Mouse (Mus musculus): ENCODE results near the gene Cab39.
A peak's percentile ranks its signal among the peaks of the same experiment; 100 is the strongest.

The Cab39 gene

GRCm38 (mm10) chr1:85852996-85853689 is 59.9 kb downstream of the Cab39 start:
- DNase-seq = peak; percentile 72

GRCm38 (mm10) chr1:85853865-85854264 is 60.6 kb downstream of the Cab39 start:
- DNase-seq = no peak

GRCm38 (mm10) chr1:85854475-85854874 is 61.2 kb downstream of the Cab39 start:
- DNase-seq = no peak

- DNase-seq = no peak
These were observed 63.0 kb downstream of the Cab39 start for GRCm38 (mm10) chr1:85856266-85856665.

GRCm38 (mm10) chr1:85857261-85857754 is 64.1 kb downstream of the Cab39 start:
- DNase-seq = no peak

- no peak for DNase-seq
These were observed 71.1 kb downstream of the Cab39 start for GRCm38 (mm10) chr1:85864383-85864782.

GRCm38 (mm10) chr1:85870001-85870400 is 76.8 kb downstream of the Cab39 start:
- no peak for DNase-seq

- no peak for DNase-seq
These were observed 77.3 kb downstream of the Cab39 start for GRCm38 (mm10) chr1:85870546-85870945.

- DNase-seq = no peak
These were observed 88.8 kb downstream of the Cab39 start for GRCm38 (mm10) chr1:85882003-85882402.

- no peak for DNase-seq
These were observed 94.0 kb downstream of the Cab39 start for GRCm38 (mm10) chr1:85887221-85887620.

- DNase-seq = peak; percentile 89
These were observed 101.0 kb downstream of the Cab39 start, which contains the start of gene Itm2c for GRCm38 (mm10) chr1:85894231-85894747. TSS of gene Itm2c (plus strand) at chr1:85894281.

- DNase-seq = no peak
These were observed 101.6 kb downstream of the Cab39 start for GRCm38 (mm10) chr1:85894748-85895360.

- peak; percentile 56 for DNase-seq
These were observed 102.2 kb downstream of the Cab39 start for GRCm38 (mm10) chr1:85895391-85895837.

- no peak for DNase-seq
These were observed 102.9 kb downstream of the Cab39 start for GRCm38 (mm10) chr1:85896110-85896509.

- no peak for DNase-seq
These were observed 103.8 kb downstream of the Cab39 start for GRCm38 (mm10) chr1:85896781-85897700.

- DNase-seq = no peak
These were observed 104.9 kb downstream of the Cab39 start for GRCm38 (mm10) chr1:85897901-85898760.

- DNase-seq = no peak
These were observed 105.6 kb downstream of the Cab39 start for GRCm38 (mm10) chr1:85898761-85899387.

GRCm38 (mm10) chr1:85899388-85899761 is 106.1 kb downstream of the Cab39 start:
- DNase-seq = no peak

- DNase-seq = no peak
These were observed 107.5 kb downstream of the Cab39 start for GRCm38 (mm10) chr1:85900521-85901333.
